Mouse (Mus musculus) MEL (cell line): ENCODE measurements around the gene Synpr. TPM values are rescaled to one million over a fixed set of nuclear protein-coding genes. Genes with fewer than 3 reads are reported as not detected.

ENCODE experiments used
- DNase-seq: peaks from one replicate; pipeline ENCODE4 v3.0.0; 2011; ENCODE audit warnings: low read depth, low spot score
- H3K27ac ChIP-seq: 2 replicates; pipeline ENCODE4 v1.5.1; 2012; ENCODE audit warnings: low read depth, mild to moderate bottlenecking, control low read depth, low read length, moderate library complexity; ENCODE audit not compliant: control insufficient read depth
- H3K27me3 ChIP-seq, 2 experiments: fragments of 150-350 bp in 1 of 2; sonication (generic) in 1 of 2; 2 replicates each; pipeline ENCODE4 v1.6.1; 2012; ENCODE audit warnings: low read length in 2 of 2, mild to moderate bottlenecking in 2 of 2, improper control_type of control experiment in 1 of 2, moderate library complexity in 1 of 2; ENCODE audit not compliant: insufficient read depth in 2 of 2, control insufficient read depth in 1 of 2
- H3K36me3 ChIP-seq, 2 experiments: 2 replicates each; pipeline ENCODE4 v1.6.1; 2012 to 2014; ENCODE audit warnings: low read length in 2 of 2, improper control_type of control experiment in 1 of 2, inconsistent platforms in 1 of 2, mild to moderate bottlenecking in 1 of 2; ENCODE audit not compliant: insufficient read depth in 2 of 2, control insufficient read depth in 1 of 2
- H3K4me1 ChIP-seq, 2 experiments: fragments of 150-350 bp in 1 of 2; sonication (generic) in 1 of 2; 2 replicates each; pipeline ENCODE4 v1.6.1; 2012; ENCODE audit warnings: low read length in 2 of 2, improper control_type of control experiment in 1 of 2, mild to moderate bottlenecking in 1 of 2; ENCODE audit not compliant: insufficient read depth in 2 of 2, control insufficient read depth in 1 of 2
- H3K4me3 ChIP-seq, 2 experiments: fragments of 150-350 bp in 1 of 2; sonication (generic) in 1 of 2; 2 replicates each; pipeline ENCODE4 v1.5.1; 2012; ENCODE audit warnings: low read depth in 2 of 2, low read length in 2 of 2, mild to moderate bottlenecking in 2 of 2, moderate library complexity in 2 of 2, control low read depth in 1 of 2, improper control_type of control experiment in 1 of 2; ENCODE audit not compliant: control insufficient read depth in 1 of 2, insufficient read depth in 1 of 2
- H3K79me2 ChIP-seq: 2 replicates; pipeline ENCODE4 v1.6.1; 2012; ENCODE audit warnings: mild to moderate bottlenecking, low read length, moderate library complexity; ENCODE audit not compliant: control insufficient read depth, poor library complexity, insufficient read depth
- H3K9ac ChIP-seq: 2 replicates; pipeline ENCODE4 v1.6.1; 2012; ENCODE audit warnings: low read depth, mild to moderate bottlenecking, control low read depth, low read length, moderate library complexity; ENCODE audit not compliant: control insufficient read depth, poor library complexity, severe bottlenecking
- H3K9me3 ChIP-seq: fragments of 150-350 bp; sonication (generic); replicated peaks from 2 replicates; pipeline ENCODE4 v1.6.1; 2012; ENCODE audit warnings: mild to moderate bottlenecking, low read length, improper control_type of control experiment, moderate library complexity; ENCODE audit not compliant: insufficient read depth
- CHD2 ChIP-seq: IDR thresholded peaks from 2 replicates; pipeline ENCODE4 v1.6.1; 2011; ENCODE audit warnings: low read length, improper control_type of control experiment
- CTCF ChIP-seq, 3 experiments: IDR thresholded peaks in 2 of 3; conservative IDR thresholded peaks in 1 of 3; 2 replicates each; pipeline ENCODE4 v1.5.1; 2011 to 2012; ENCODE audit warnings: low read length in 3 of 3, low read depth in 2 of 3, mild to moderate bottlenecking in 2 of 3, improper control_type of control experiment in 1 of 3, inconsistent platforms in 1 of 3, mixed read lengths in 1 of 3, moderate library complexity in 1 of 3; ENCODE audit not compliant: control insufficient read depth in 1 of 3, insufficient read depth in 1 of 3, poor library complexity in 1 of 3, severe bottlenecking in 1 of 3
- E2F4 ChIP-seq: IDR thresholded peaks from 2 replicates; pipeline ENCODE4 v1.6.1; 2011; ENCODE audit warnings: low read depth, low read length, improper control_type of control experiment, borderline replicate concordance
- ELF1 ChIP-seq: IDR thresholded peaks from 2 replicates; pipeline ENCODE4 v1.6.1; 2014; ENCODE audit warnings: low read depth, mild to moderate bottlenecking, inconsistent platforms, low read length, improper control_type of control experiment, moderate library complexity
- EP300 ChIP-seq, 2 experiments: IDR thresholded peaks; 2 replicates each; pipeline ENCODE4 v1.6.1; 2011; ENCODE audit warnings: improper control_type of control experiment in 2 of 2, low read length in 2 of 2, low read depth in 1 of 2, mild to moderate bottlenecking in 1 of 2
- ETS1 ChIP-seq: IDR thresholded peaks from 2 replicates; pipeline ENCODE4 v1.6.1; 2012; ENCODE audit warnings: low read depth, mild to moderate bottlenecking, inconsistent platforms, low read length, improper control_type of control experiment, moderate library complexity
- GABPA ChIP-seq: IDR thresholded peaks from 2 replicates; pipeline ENCODE4 v1.6.1; 2012; ENCODE audit warnings: low read depth, mild to moderate bottlenecking, inconsistent platforms, low read length, improper control_type of control experiment, moderate library complexity
- GATA1 ChIP-seq: IDR thresholded peaks from 2 replicates; pipeline ENCODE4 v1.6.1; 2011; ENCODE audit warnings: low read depth, low read length, improper control_type of control experiment
- HCFC1 ChIP-seq: IDR thresholded peaks from 2 replicates; pipeline ENCODE4 v1.6.1; 2012; ENCODE audit warnings: low read depth, mild to moderate bottlenecking, inconsistent platforms, low read length, improper control_type of control experiment, moderate library complexity
- JUND ChIP-seq: IDR thresholded peaks from 2 replicates; pipeline ENCODE4 v1.6.1; 2011; ENCODE audit warnings: low read depth, mild to moderate bottlenecking, improper control_type of control experiment, low read length
- KAT2A ChIP-seq: conservative IDR thresholded peaks from 2 replicates; pipeline ENCODE4 v1.6.1; 2012; ENCODE audit warnings: low read depth, low read length, improper control_type of control experiment, inconsistent platforms
- MAFK ChIP-seq: IDR thresholded peaks from 2 replicates; pipeline ENCODE4 v1.6.1; 2011; ENCODE audit warnings: low read depth, mild to moderate bottlenecking, low read length, improper control_type of control experiment, borderline replicate concordance
- MAX ChIP-seq: IDR thresholded peaks from 2 replicates; pipeline ENCODE4 v1.6.1; 2011; ENCODE audit warnings: low read length, improper control_type of control experiment
- MAZ ChIP-seq: IDR thresholded peaks from 2 replicates; pipeline ENCODE4 v1.6.1; 2012; ENCODE audit warnings: low read depth, mild to moderate bottlenecking, inconsistent platforms, low read length, improper control_type of control experiment
- MEF2A ChIP-seq: IDR thresholded peaks from 2 replicates; pipeline ENCODE4 v1.6.1; 2014; ENCODE audit warnings: low read depth, mild to moderate bottlenecking, inconsistent platforms, low read length, improper control_type of control experiment; ENCODE audit not compliant: poor library complexity, insufficient replicate concordance, severe bottlenecking; ENCODE audit errors: extremely low read depth
- MYB ChIP-seq: IDR thresholded peaks from 2 replicates; pipeline ENCODE4 v1.6.1; 2011; ENCODE audit warnings: mild to moderate bottlenecking, low read depth, low read length, improper control_type of control experiment
- NELFE ChIP-seq: IDR thresholded peaks from 2 replicates; pipeline ENCODE4 v1.6.1; 2011; ENCODE audit warnings: low read depth, low read length, improper control_type of control experiment
- NRF1 ChIP-seq: IDR thresholded peaks from 2 replicates; pipeline ENCODE4 v1.6.1; 2014; ENCODE audit warnings: low read depth, mild to moderate bottlenecking, inconsistent platforms, low read length, improper control_type of control experiment, moderate library complexity; ENCODE audit not compliant: poor library complexity, insufficient read depth, severe bottlenecking
- POLR2A ChIP-seq, 2 experiments: IDR thresholded peaks; 2 replicates each; pipeline ENCODE4 v1.6.1; 2011 to 2012; ENCODE audit warnings: low read length in 2 of 2, mild to moderate bottlenecking in 2 of 2, control low read depth in 1 of 2, improper control_type of control experiment in 1 of 2, low read depth in 1 of 2, moderate library complexity in 1 of 2; ENCODE audit not compliant: control insufficient read depth in 1 of 2, insufficient read depth in 1 of 2, poor library complexity in 1 of 2
- POLR2AphosphoS2 ChIP-seq: IDR thresholded peaks from 2 replicates; pipeline ENCODE4 v1.6.1; 2011; ENCODE audit warnings: low read length, improper control_type of control experiment
- POLR2AphosphoS5 ChIP-seq: IDR thresholded peaks from 2 replicates; pipeline ENCODE4 v1.6.1; 2012; ENCODE audit warnings: low read depth, borderline replicate concordance, mild to moderate bottlenecking, inconsistent platforms, low read length, moderate library complexity, mixed read lengths
- ZMIZ1 ChIP-seq: IDR thresholded peaks from 2 replicates; pipeline ENCODE4 v1.6.1; 2012; ENCODE audit warnings: low read depth, mild to moderate bottlenecking, inconsistent platforms, low read length, improper control_type of control experiment, moderate library complexity
- polyA plus RNA-seq, 2 experiments: library from polyadenylated mRNA; stranded (reverse) in 1 of 2; unstranded in 1 of 2; fragments of >175 nt in 1 of 2; fragments of >200 nt in 1 of 2; gene quantifications; 2 replicates each; pipeline versions ENCODE4 v1.2.1 to v1.2.4; 2012; ENCODE audit warnings: low replicate concordance in 2 of 2, low read depth in 1 of 2; ENCODE audit not compliant: insufficient read length in 2 of 2, insufficient read depth in 1 of 2, missing spikeins in 1 of 2
- total RNA-seq: library from RNA; depleted of rRNA; stranded (reverse); fragments of 300-350 nt; gene quantifications from 2 replicates; pipeline ENCODE4 v1.2.3, GENCODE M21; 2012

Synpr gene
- total and polyA plus RNA-seq, 3 experiments, result not detected

GRCm38 (mm10) chr14:13399226-13400020 is 114.8 kb downstream of the Synpr start:
- Histone ChIP-seq H3K27ac (no peak overlapping the region), H3K4me1 (no peaks in the 10 kb centered on the region), H3K27me3 (no peaks in the 10 kb centered on the region), H3K4me3 (no peak overlapping the region), H3K36me3 (no peaks in the 10 kb centered on the region), H3K9ac (no peak overlapping the region), H3K9me3 (no peaks in the 10 kb centered on the region), H3K79me2 (no peaks in the 10 kb centered on the region)
- no peak for DNase-seq
- TF ChIP-seq CHD2, result no peak
- TF ChIP-seq MAFK, result no peak
- TF ChIP-seq NRF1, result no peak
- no peak for TF ChIP-seq NELFE
- no peak for TF ChIP-seq POLR2AphosphoS5
- no peak for TF ChIP-seq E2F4
- TF ChIP-seq CTCF (IDR thresholded peaks at IDR 0.05 in 2 of 3, conservative IDR thresholded peaks at IDR 0.05 in 1 of 3; ENCODE audit: control insufficient read depth in 1 of 3, insufficient read depth in 1 of 3, low read depth in 2 of 3, low read length in 3 of 3, poor library complexity in 1 of 3, severe bottlenecking in 1 of 3), result no peak
- no peak for TF ChIP-seq JUND
- no peak for TF ChIP-seq POLR2A (IDR thresholded peaks at IDR 0.05; ENCODE audit: control insufficient read depth in 1 of 2, insufficient read depth in 1 of 2, low read depth in 1 of 2, low read length in 2 of 2, poor library complexity in 1 of 2)
- TF ChIP-seq ETS1, result no peak

DNA sequence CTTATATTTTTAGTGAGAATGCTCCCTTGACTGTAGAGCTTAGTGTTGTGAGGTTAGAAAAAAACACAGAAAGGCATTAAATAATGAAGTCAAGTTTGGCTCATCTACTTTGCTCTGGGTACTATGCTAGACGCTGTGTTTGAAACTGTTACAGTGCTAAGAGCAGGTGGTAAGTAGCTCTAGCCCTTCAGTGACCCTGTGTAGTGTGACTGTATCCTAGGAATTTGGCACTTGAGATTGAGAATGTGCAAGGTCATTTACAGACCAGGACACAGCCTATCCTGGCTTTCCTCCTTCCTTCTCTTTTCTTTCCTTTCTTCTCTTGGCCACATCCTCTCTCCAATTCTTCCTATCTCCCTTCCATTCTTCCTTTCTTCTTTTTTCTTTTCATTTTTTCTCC is 127.1 kb downstream of the Synpr start:
- DNase-seq, result no peak
- H3K4me1 ChIP-seq, result no peaks in the 10 kb centered on the region
- TF ChIP-seq MEF2A, result no peak
- TF ChIP-seq CHD2, result no peak
- TF ChIP-seq MAFK, result no peak
- no peak for TF ChIP-seq POLR2AphosphoS5
- TF ChIP-seq ELF1, result no peak
- no peak for TF ChIP-seq MYB
- no peak for TF ChIP-seq MAZ
- no peak for TF ChIP-seq ZMIZ1
- no peak for TF ChIP-seq POLR2A (IDR thresholded peaks at IDR 0.05; ENCODE audit: control insufficient read depth in 1 of 2, insufficient read depth in 1 of 2, low read depth in 1 of 2, low read length in 2 of 2, poor library complexity in 1 of 2)
- TF ChIP-seq KAT2A, result no peak
- no peak for TF ChIP-seq NELFE
- TF ChIP-seq GATA1, result no peak
- TF ChIP-seq EP300 (IDR thresholded peaks at IDR 0.05; ENCODE audit: low read depth in 1 of 2, low read length in 2 of 2), result no peak
- TF ChIP-seq POLR2AphosphoS2, result no peak
- TF ChIP-seq GABPA, result no peak
- no peak for TF ChIP-seq MAX
- no peak for TF ChIP-seq HCFC1
- TF ChIP-seq NRF1, result no peak

More for the DNA sequence above, 127.1 kb downstream of the Synpr start:
- Histone ChIP-seq H3K36me3 (no peaks in the 10 kb centered on the region), H3K79me2 (no peaks in the 10 kb centered on the region), H3K9ac (no peak overlapping the region), H3K4me3 (no peak overlapping the region), H3K27me3 (no peaks in the 10 kb centered on the region), H3K9me3 (no peaks in the 10 kb centered on the region), H3K27ac (no peak overlapping the region)
